Mouse (Mus musculus) embryonic fibroblast, embryonic 13.5 days (primary cell): ENCODE results near the gene Tenm2.

Source experiments
- CTCF ChIP-seq: IDR thresholded peaks from 2 replicates; pipeline ENCODE4 v1.5.1; 2011; ENCODE audit warnings: mild to moderate bottlenecking, control low read depth, low read length, moderate library complexity, borderline replicate concordance; ENCODE audit not compliant: insufficient read depth
- POLR2A ChIP-seq: IDR thresholded peaks from 2 replicates; pipeline ENCODE4 v1.6.1; 2011; ENCODE audit warnings: low read depth, mild to moderate bottlenecking, control low read depth, low read length, moderate library complexity

GRCm38 (mm10) chr11:36338424-36338823 is 897.3 kb downstream of the Tenm2 start:
- TF ChIP-seq CTCF (no peak), POLR2A (no peak)
